Mouse (Mus musculus) spleen, adult 2 months (tissue): ENCODE measurements around the gene Efl1. TPM values are rescaled to one million over a fixed set of nuclear protein-coding genes. Genes with fewer than 3 reads are reported as not detected.

Experiments used
- DNase-seq, 2 experiments: peaks; one replicate each; pipeline versions ENCODE4 v3.0.0 to v3.0.0-alpha.2; 2012 to 2021; ENCODE audit warnings: low spot score in 2 of 2, low read depth in 1 of 2
- H3K27ac ChIP-seq: fragments of 200-500 bp; 2 replicates; pipeline ENCODE4 v1.5.1; 2012; ENCODE audit warnings: low read length, inconsistent platforms; ENCODE audit not compliant: insufficient read depth
- H3K27me3 ChIP-seq: fragments of 200-500 bp; 2 replicates; pipeline ENCODE4 v1.6.1; 2012; ENCODE audit warnings: mild to moderate bottlenecking, moderate library complexity, low read length, inconsistent platforms; ENCODE audit not compliant: control insufficient read depth, insufficient read depth
- H3K36me3 ChIP-seq: fragments of 200-500 bp; 2 replicates; pipeline ENCODE4 v1.6.1; 2012; ENCODE audit warnings: mild to moderate bottlenecking, low read length, inconsistent platforms; ENCODE audit not compliant: control insufficient read depth, insufficient read depth
- H3K4me1 ChIP-seq: fragments of 200-500 bp; 2 replicates; pipeline ENCODE4 v1.6.1; 2011; ENCODE audit warnings: inconsistent platforms; ENCODE audit not compliant: control insufficient read depth, insufficient read depth, insufficient read length
- H3K4me3 ChIP-seq: fragments of 200-500 bp; 2 replicates; pipeline ENCODE4 v1.5.1; 2011; ENCODE audit warnings: mild to moderate bottlenecking, inconsistent platforms; ENCODE audit not compliant: insufficient read depth, insufficient read length; ENCODE audit errors: extremely low read depth
- CTCF ChIP-seq: fragments of 200-500 bp; IDR thresholded peaks from 2 replicates; pipeline ENCODE4 v1.5.1; 2011; ENCODE audit warnings: mild to moderate bottlenecking, inconsistent platforms; ENCODE audit not compliant: insufficient read depth, insufficient read length, insufficient replicate concordance; ENCODE audit errors: extremely low read depth
- POLR2A ChIP-seq: fragments of 200-500 bp; IDR thresholded peaks from 2 replicates; pipeline ENCODE4 v1.6.1; 2011; ENCODE audit warnings: low read depth, low read length, inconsistent platforms
- WGBS: fragments of 180-500 bp; shearing (Covaris S2); methylation state at CpG from one replicate; pipeline ENCODE4 v1.1.7; 2018; 5-methylcytosine and 5-hydroxymethylcytosine counted together
- polyA plus RNA-seq: library from polyadenylated mRNA; depleted of rRNA; stranded (reverse); fragments of >200 nt; gene quantifications from 2 replicates; pipeline ENCODE4 v1.2.3, GENCODE M21; 2012

The Efl1 gene
- polyA plus RNA-seq, 1 experiment, result 3.0 TPM

DNA sequence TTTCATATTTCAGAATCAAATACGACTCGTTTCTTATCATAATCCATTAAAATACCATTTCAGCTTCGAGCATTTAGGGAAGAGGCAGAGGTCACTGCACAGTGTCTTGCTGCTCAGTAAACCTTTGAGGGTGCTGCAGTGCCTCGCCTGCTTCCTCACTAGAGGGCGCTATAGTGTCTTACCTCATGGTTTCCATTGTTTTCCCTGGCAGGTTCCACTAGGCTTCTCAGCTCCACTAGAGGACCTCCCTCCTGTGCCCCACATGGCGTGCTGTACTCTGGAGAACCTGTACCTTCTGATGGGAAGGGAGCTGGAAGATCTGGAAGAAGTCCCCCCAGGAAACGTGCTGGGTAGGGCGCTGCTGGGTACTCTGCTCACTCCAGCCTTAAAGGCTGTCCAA lies 49.3 kb downstream of the Efl1 start:
- TF ChIP-seq CTCF, result peak; percentile 27; the same call in 1 of the 2 replicates
- TF ChIP-seq POLR2A, result no peak
- H3K27ac ChIP-seq, result no peak overlapping the region
- no peak overlapping the region for H3K4me3 ChIP-seq
- WGBS, result 84% methylated on average over 8 of the region's 8 CpGs
- H3K36me3 ChIP-seq, result peaks cover 27% of the 10 kb centered on the region
- no peak for DNase-seq
- no peaks in the 10 kb centered on the region for H3K27me3 ChIP-seq
- H3K4me1 ChIP-seq, result no peaks in the 10 kb centered on the region

DNA sequence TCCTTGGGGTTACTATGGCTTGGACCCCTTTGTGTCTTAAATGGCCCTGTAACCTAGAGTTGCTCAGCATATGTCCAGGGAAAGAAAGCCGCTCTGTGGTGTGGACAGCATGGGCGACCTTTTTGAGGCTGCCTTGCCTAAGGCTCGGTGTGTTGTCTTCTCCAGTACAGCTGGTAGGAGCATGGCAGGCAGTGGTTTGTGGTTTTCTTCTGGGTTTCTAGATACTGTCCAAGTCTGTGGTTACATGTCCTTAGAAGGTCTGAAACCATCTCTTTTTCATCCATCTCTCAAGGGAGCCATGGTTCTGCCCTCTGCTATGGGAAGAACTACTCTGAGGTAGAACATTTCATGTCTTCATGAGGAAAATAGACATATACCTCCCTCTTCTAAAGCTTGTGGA lies 50.6 kb downstream of the Efl1 start:
- Histone ChIP-seq H3K4me3 (no peak overlapping the region), H3K4me1 (no peaks in the 10 kb centered on the region), H3K27ac (no peak overlapping the region), H3K36me3 (peaks cover 21% of the 10 kb centered on the region), H3K27me3 (no peaks in the 10 kb centered on the region)
- DNase-seq, result no peak
- no peak for TF ChIP-seq CTCF
- no peak for TF ChIP-seq POLR2A
- WGBS, result 51% methylated on average over 3 of the region's 3 CpGs

DNA sequence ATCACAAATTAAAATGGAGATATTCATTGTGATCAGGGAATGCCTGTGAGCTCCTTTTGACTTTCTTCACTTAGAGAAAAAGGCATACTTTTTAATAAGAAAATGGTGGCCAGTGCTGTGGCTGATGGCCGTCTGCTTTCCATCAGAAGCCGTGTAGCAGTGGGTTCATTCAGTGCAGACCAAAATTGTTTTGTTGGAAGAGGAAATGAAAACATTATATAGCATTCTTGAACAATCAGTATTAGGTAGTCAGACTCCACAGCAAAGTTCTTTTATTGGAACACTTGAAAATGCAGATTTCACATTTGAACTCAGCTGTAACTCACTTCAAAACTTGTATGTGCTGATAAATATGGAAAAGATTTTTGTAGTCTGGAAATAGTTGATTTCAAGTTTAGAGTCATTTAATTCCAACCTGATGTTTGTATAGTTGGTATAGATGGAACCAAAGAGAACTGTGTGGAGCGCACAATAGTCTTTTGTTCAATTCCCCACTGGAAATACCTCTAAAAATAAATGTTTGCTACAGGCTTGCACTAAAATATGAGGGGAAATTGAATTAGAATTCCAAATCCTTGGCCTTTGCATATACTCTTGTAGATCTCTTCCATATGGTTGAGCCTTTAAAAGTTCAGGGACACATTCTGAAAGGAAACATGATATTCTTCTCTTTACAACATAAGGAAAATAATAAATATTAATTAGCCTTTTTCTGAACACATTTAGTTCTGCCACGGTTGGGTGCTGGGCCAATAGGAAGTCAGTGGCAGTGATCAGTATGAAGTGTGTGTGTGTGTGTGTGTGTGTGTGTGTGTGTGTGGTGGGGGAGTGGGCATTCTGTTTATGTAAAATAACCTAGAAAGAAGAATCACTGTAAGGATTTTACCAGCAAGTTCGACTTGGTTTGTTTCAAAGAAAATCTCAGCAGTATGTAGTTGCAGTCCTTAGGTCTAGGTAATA lies 54.2 kb downstream of the Efl1 start:
- Histone ChIP-seq H3K27ac (no peak overlapping the region), H3K27me3 (no peaks in the 10 kb centered on the region), H3K36me3 (peaks cover 16% of the 10 kb centered on the region), H3K4me3 (no peak overlapping the region), H3K4me1 (no peaks in the 10 kb centered on the region)
- no peak for DNase-seq
- no peak for TF ChIP-seq POLR2A
- no peak for TF ChIP-seq CTCF
- WGBS, result 90% methylated on average over 5 of the region's 5 CpGs

DNA sequence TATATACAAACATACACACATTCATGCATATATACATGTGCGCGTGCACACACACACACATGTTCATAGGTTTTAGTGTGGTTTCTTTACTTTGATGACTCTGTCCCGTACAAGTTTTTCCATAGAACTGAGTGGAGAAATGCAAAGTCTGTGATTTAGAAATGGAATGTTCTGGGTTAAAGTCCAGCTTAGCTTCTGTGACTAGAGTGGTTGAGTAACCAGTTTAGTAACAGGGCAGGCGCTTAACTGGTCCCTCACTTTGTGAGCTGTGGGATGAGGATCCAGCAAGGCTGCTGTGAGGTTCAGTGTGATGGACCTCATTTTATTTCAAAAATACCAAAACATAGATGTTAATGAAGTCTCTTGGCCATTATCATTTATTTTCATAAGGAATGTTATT lies 60.8 kb downstream of the Efl1 start:
- DNase-seq, result no peak
- WGBS, result 98% methylated on average over 4 of the region's 4 CpGs

DNA sequence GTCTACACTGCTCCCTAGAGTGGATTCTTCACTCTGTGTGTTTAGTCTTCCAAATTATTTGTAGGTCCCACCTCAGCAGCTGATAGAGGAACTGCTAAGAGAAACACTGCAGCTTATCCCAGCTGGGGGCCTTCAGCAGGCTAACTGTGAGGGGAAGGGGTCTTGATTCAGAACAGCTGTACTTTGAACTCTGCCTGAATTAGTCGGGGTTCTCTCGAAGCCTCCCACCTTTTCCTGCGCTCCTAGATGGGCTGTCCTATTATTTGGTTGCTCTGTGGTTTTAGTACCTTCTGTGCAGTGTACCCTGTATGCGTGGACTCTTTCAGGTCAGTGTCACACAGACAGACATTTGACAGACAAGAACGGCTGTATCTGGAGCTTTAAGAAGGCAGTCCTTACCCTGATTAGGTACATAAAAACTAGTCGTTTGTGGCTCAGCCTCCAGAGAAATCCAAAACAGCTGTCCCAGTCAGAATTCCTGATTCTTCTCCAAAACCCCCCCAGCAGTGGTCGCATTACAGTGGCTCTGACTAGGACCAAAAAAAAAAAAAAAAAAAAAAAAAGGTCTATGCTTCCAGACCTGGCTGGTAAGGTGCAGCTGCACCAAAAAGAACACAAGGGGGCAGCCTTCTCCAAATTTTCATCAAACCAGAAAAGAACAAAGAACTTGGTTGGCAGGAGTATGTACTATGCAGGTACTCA lies 66.9 kb downstream of the Efl1 start:
- peak; percentile 21 to 41 for DNase-seq
- peaks cover 3% of the 10 kb centered on the region; the same call in 1 of the 2 replicates for H3K36me3 ChIP-seq
- H3K27me3 ChIP-seq, result no peaks in the 10 kb centered on the region
- no peak for TF ChIP-seq POLR2A
- TF ChIP-seq CTCF, result peak; percentile 36; the same call in 1 of the 2 replicates
- H3K27ac ChIP-seq, result no peak overlapping the region
- no peak overlapping the region for H3K4me3 ChIP-seq
- WGBS, result 72% methylated on average over 7 of the region's 7 CpGs
- no peaks in the 10 kb centered on the region for H3K4me1 ChIP-seq

More for the DNA sequence above, 60.8 kb downstream of the Efl1 start:
- no peak overlapping the region for H3K27ac ChIP-seq
- H3K4me1 ChIP-seq, result no peaks in the 10 kb centered on the region
- peaks cover 5% of the 10 kb centered on the region for H3K36me3 ChIP-seq
- no peaks in the 10 kb centered on the region for H3K27me3 ChIP-seq
- no peak overlapping the region for H3K4me3 ChIP-seq
- TF ChIP-seq CTCF (no peak), POLR2A (no peak)

DNA sequence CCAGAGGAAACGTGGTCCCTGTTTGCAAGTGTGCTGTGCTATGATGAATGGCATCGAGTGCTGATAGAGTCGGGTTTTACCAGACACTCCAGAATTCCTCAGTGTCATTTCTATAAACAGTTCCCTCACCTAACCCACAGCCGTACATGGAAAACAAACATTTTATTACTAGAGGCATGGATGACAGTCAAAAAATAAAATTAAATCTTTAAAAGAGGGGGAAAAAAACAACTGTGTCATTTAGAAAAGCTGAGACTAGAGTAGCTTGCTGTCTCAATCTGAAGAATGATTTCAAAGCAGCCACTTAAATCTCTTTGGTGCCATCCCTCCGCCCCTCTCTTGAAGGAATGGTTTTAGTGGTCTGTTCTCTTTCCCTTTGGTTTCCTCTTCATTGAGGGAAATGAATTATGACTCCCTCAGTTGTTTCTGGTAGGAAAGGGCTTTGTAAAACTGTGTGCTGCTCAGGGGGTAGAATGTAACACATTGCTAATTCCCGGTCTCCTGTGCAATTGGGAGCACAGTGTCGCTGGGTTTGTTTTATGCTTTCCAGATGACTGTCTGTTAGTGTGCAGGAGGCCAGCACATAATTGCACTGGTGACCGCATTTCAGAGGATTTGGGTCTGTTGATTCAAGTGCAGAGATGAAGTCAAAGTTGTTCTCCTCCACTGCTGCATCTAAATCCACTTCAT lies 67.6 kb downstream of the Efl1 start:
- Histone ChIP-seq H3K36me3 (peaks cover 3% of the 10 kb centered on the region; the same call in 1 of the 2 replicates), H3K27me3 (no peaks in the 10 kb centered on the region), H3K4me1 (no peaks in the 10 kb centered on the region), H3K4me3 (no peak overlapping the region), H3K27ac (no peak overlapping the region)
- DNase-seq, result no peak
- 51% methylated on average over 8 of the region's 8 CpGs for WGBS
- TF ChIP-seq POLR2A, result no peak
- TF ChIP-seq CTCF, result no peak
